In the genomic region with DNA sequence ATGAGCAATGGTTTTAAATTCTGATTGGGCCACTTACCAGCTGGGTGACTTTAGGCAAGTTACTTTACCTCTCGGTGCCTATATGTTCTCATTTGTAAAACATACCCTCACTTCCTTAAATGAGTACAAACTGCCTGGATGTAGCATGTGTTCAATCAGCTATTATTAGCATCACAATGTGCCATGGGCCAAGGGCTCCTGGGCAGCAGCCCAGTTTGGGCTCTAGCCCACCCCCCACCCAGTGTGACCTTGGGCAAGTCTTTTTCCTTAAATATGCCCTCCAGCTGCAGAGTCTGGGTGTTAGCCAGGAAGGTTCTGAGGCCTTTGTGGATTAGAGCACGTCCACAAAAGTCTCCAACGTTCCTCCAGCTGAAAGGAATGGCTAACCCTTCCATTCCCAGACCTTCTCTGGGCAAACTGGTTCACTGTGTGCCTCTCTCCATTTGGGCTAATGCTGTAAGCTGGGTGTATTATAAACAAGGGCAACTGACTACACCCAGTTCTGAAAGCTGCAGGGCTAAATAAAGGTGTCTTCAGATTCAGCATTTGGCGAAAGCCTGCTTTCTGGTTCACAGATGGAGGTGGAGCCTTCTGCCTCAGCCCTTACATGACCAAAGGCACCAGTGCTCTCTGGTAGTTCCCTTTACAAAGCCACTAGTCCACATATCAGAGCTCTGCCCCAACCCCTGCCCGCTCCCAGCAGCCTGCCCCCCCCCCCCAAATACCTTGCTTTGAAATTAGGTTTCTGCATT, we compare ENCODE assay signal across 20 mouse cellular contexts.
DNase-seq lines count a peak whose midpoint lies in the region; ATAC-seq and TF ChIP-seq lines count a peak whose summit lies in the region.
"Had no signal": no experiment of that assay in that cellular context is flagged by ENCODE, and none has a peak within 500 bp of the region (broad histone marks: within the 10 kb centered on the region; RNA-seq: fewer than 3 reads in every experiment).

No protein-coding gene starts in this region.

- ATAC-seq in heart, embryonic 11.5 days (replicated peaks; ENCODE audit: insufficient number of reproducible peaks, low FRiP score, low TSS enrichment) = no peak
- peak; percentile 83 for ATAC-seq in heart, postnatal 0 days (ENCODE audit: insufficient read depth, low read depth)
- ATAC-seq: intestine, embryonic 16.5 days had no signal

- H3K4me1 ChIP-seq in heart, embryonic 10.5 days = peaks cover 40% of the 10 kb centered on the region
- H3K4me1 ChIP-seq in heart, embryonic 11.5 days (ENCODE audit: control insufficient read depth, insufficient read depth, low read length) = peaks cover 20% of the 10 kb centered on the region
- H3K4me1 ChIP-seq in heart, postnatal 0 days (ENCODE audit: control insufficient read depth, insufficient read depth) = peaks cover 21% of the 10 kb centered on the region; the same call in 1 of the 2 replicates
- H3K4me1 ChIP-seq: hindbrain, embryonic 15.5 days; limb, embryonic 13.5 days; liver, embryonic 13.5 days had no signal

- no peak overlapping the region for H3K9ac ChIP-seq in heart, embryonic 11.5 days (ENCODE audit: low read depth, low read length)
- H3K9ac ChIP-seq in heart, postnatal 0 days (replicated peaks; ENCODE audit: low read depth, low read length) = no peak overlapping the region
- H3K9ac ChIP-seq: hindbrain, embryonic 15.5 days; limb, embryonic 13.5 days; liver, embryonic 13.5 days; lung, embryonic 14.5 days had no signal

- DNase-seq in heart, embryonic 10.5 days (ENCODE audit: low spot score) = no peak
- peak; percentile 4 to 12 for DNase-seq in kidney, postnatal 36 days
- DNase-seq in kidney, postnatal 4 days = no peak
- DNase-seq in brain, adult 2 months (ENCODE audit: low read depth, low spot score) = peak; percentile 47
- peak; percentile 36 for DNase-seq in heart, postnatal 0 days (ENCODE audit: low spot score)
- DNase-seq in embryo, embryonic 11 days = no peak
- DNase-seq: adrenal gland, adult 8-10 months; cerebellum, adult 11 months; cerebellum, postnatal 25 days; gastrocnemius, postnatal 14 days; liver, embryonic 13.5 days; lung, embryonic 14.5 days; lung, postnatal 4 days; retina, postnatal 1 day; thymus, postnatal 25 days had no signal

- no peak for TF ChIP-seq CTCF in heart, postnatal 0 days (IDR thresholded peaks at IDR 0.05; ENCODE audit: low read depth)

- H3K9me3 ChIP-seq in heart, embryonic 10.5 days = no peaks in the 10 kb centered on the region
- no peaks in the 10 kb centered on the region for H3K9me3 ChIP-seq in heart, embryonic 11.5 days (replicated peaks; ENCODE audit: control insufficient read depth, low read length)
- no peaks in the 10 kb centered on the region for H3K9me3 ChIP-seq in heart, postnatal 0 days (replicated peaks; ENCODE audit: control insufficient read depth, low read length)
- H3K9me3 ChIP-seq: forebrain, embryonic 10.5 days; hindbrain, embryonic 15.5 days; limb, embryonic 13.5 days; liver, embryonic 13.5 days had no signal

- H3K4me3 ChIP-seq in heart, embryonic 10.5 days = no peak overlapping the region
- no peak overlapping the region for H3K4me3 ChIP-seq in heart, embryonic 11.5 days (ENCODE audit: low read depth, low read length)
- H3K4me3 ChIP-seq in heart, postnatal 0 days (ENCODE audit: low read depth, low read length) = no peak overlapping the region
- H3K4me3 ChIP-seq: forebrain, embryonic 10.5 days; hindbrain, embryonic 15.5 days; limb, embryonic 13.5 days; liver, embryonic 13.5 days had no signal

- H3K36me3 ChIP-seq in heart, embryonic 10.5 days = no peaks in the 10 kb centered on the region
- H3K36me3 ChIP-seq in heart, embryonic 11.5 days (ENCODE audit: control insufficient read depth, insufficient read depth, low read length) = no peaks in the 10 kb centered on the region
- H3K36me3 ChIP-seq in heart, postnatal 0 days (replicated peaks; ENCODE audit: control insufficient read depth, insufficient read depth, low read length) = no peaks in the 10 kb centered on the region
- H3K36me3 ChIP-seq: forebrain, embryonic 10.5 days; hindbrain, embryonic 15.5 days; limb, embryonic 13.5 days; liver, embryonic 13.5 days had no signal

- H3K4me2 ChIP-seq in heart, embryonic 11.5 days = no peak overlapping the region
- H3K4me2 ChIP-seq in heart, postnatal 0 days (ENCODE audit: low read depth, low read length) = no peak overlapping the region
- H3K4me2 ChIP-seq: hindbrain, embryonic 15.5 days; limb, embryonic 13.5 days; liver, embryonic 13.5 days; lung, embryonic 14.5 days had no signal

- 60% methylated on average over 5 of the region's 5 CpGs for WGBS in heart, embryonic 10.5 days
- 67% methylated on average over 5 of the region's 5 CpGs for WGBS in heart, embryonic 11.5 days (ENCODE audit: insufficient replicate concordance)
- WGBS in heart, postnatal 0 days = 39% methylated on average over 5 of the region's 5 CpGs

- peak overlapping the region; percentile 42; the same call in 1 of the 2 replicates for H3K27ac ChIP-seq in heart, embryonic 10.5 days
- no peak overlapping the region for H3K27ac ChIP-seq in heart, embryonic 11.5 days (ENCODE audit: low read depth, low read length)
- peak overlapping the region; percentile 46 for H3K27ac ChIP-seq in heart, postnatal 0 days (ENCODE audit: low read depth)
- H3K27ac ChIP-seq: forebrain, embryonic 10.5 days; hindbrain, embryonic 15.5 days; limb, embryonic 13.5 days; liver, embryonic 13.5 days had no signal

- H3K27me3 ChIP-seq in heart, embryonic 10.5 days (ENCODE audit: insufficient read depth, poor library complexity, severe bottlenecking) = no peaks in the 10 kb centered on the region
- no peaks in the 10 kb centered on the region for H3K27me3 ChIP-seq in heart, embryonic 11.5 days (ENCODE audit: control insufficient read depth, insufficient read depth, low read length)
- no peaks in the 10 kb centered on the region for H3K27me3 ChIP-seq in heart, postnatal 0 days (ENCODE audit: control insufficient read depth, insufficient read depth, low read length)
- H3K27me3 ChIP-seq: hindbrain, embryonic 15.5 days; limb, embryonic 13.5 days had no signal

- no peak for TF ChIP-seq EP300 in heart, postnatal 0 days (IDR thresholded peaks at IDR 0.05; ENCODE audit: low read depth)

Comparison
In these comparisons a context has a peak if more than half of its experiments do, and no peak if none do; other contexts are left out.
1. DNase-seq: peak in kidney, postnatal 36 days (2 of 2), brain, adult 2 months (single experiment) and heart, postnatal 0 days (single experiment); none in heart, embryonic 10.5 days (single experiment), kidney, postnatal 4 days (0 of 2) and embryo, embryonic 11 days (single experiment).